Mouse (Mus musculus) neural tube, embryonic 15.5 days (tissue): ENCODE results near the gene Efna1. TPM values are rescaled to one million over a fixed set of nuclear protein-coding genes. Genes with fewer than 3 reads are reported as not detected.

ENCODE experiments used
- ATAC-seq: fragments of 200-750 bp; cut with Nextera tagmentation; 2 replicates; pipeline ENCODE4 v1.8.0; 2017; ENCODE audit warnings: mild to moderate bottlenecking, moderate TSS enrichment, moderate library complexity; ENCODE audit not compliant: low FRiP score
- H3K27ac ChIP-seq: fragments of 300-500 bp; sonication (generic); replicated peaks from 2 replicates; pipeline ENCODE4 v1.5.1; 2015; ENCODE audit warnings: mild to moderate bottlenecking, inconsistent platforms
- H3K27me3 ChIP-seq: fragments of 300-500 bp; sonication (generic); replicated peaks from 2 replicates; pipeline ENCODE4 v1.6.1; 2015; ENCODE audit warnings: inconsistent platforms
- H3K36me3 ChIP-seq: fragments of 300-500 bp; sonication (generic); 2 replicates; pipeline ENCODE4 v1.6.1; 2015; ENCODE audit warnings: inconsistent platforms
- H3K4me1 ChIP-seq: fragments of 300-500 bp; sonication (generic); 2 replicates; pipeline ENCODE4 v1.6.1; 2015; ENCODE audit warnings: inconsistent platforms
- H3K4me2 ChIP-seq: fragments of 300-500 bp; sonication (generic); 2 replicates; pipeline ENCODE4 v1.6.1; 2015; ENCODE audit warnings: inconsistent platforms, mild to moderate bottlenecking, moderate library complexity
- H3K4me3 ChIP-seq: fragments of 300-500 bp; sonication (generic); replicated peaks from 2 replicates; pipeline ENCODE4 v1.5.1; 2015; ENCODE audit warnings: mild to moderate bottlenecking, inconsistent platforms
- H3K9ac ChIP-seq: fragments of 300-500 bp; sonication (generic); replicated peaks from 2 replicates; pipeline ENCODE4 v1.6.1; 2015; ENCODE audit warnings: mild to moderate bottlenecking, inconsistent platforms
- H3K9me3 ChIP-seq: fragments of 300-500 bp; sonication (generic); replicated peaks from 2 replicates; pipeline ENCODE4 v1.6.1; 2016; ENCODE audit warnings: inconsistent platforms
- WGBS: fragments of 180-500 bp; shearing (Covaris S2); methylation state at CpG from one replicate; pipeline ENCODE4 v1.1.7; 2015; ENCODE audit warnings: mixed read lengths; 5-methylcytosine and 5-hydroxymethylcytosine counted together
- microRNA counts: library from miRNA; unstranded; fragments of <30 nt; microRNA quantifications from one replicate; lab custom pipeline; 2016
- microRNA-seq: library from miRNA; unstranded; fragments of <30 nt; microRNA quantifications from one replicate; pipeline ENCODE4, GENCODE M21; 2017
- polyA plus RNA-seq: library from polyadenylated mRNA; unstranded; fragments of >200 nt; fragmentation: Nextera tagmentation; extraction: Ambion mirVana; gene quantifications from 2 replicates; pipeline ENCODE4 v1.2.1, GENCODE M21; 2015

Efna1 gene
- polyA plus RNA-seq, 1 experiment from 2014 or later = 9.7 TPM

GRCm38 (mm10) chr3:89225918-89226317 lies 55.0 kb downstream of the Efna1 start:
- peak; percentile 42 for ATAC-seq
- Histone ChIP-seq H3K9ac (peak overlapping the region; percentile 48), H3K27ac (peak overlapping the region; percentile 80), H3K4me3 (peak overlapping the region; percentile 41), H3K4me2 (peak overlapping the region; percentile 67), H3K9me3 (no peaks in the 10 kb centered on the region), H3K36me3 (no peaks in the 10 kb centered on the region), H3K27me3 (no peaks in the 10 kb centered on the region), H3K4me1 (peaks cover 54% of the 10 kb centered on the region)
- WGBS = 9% methylated on average over 4 of the region's 4 CpGs

- Histone ChIP-seq H3K4me1 (peaks cover 54% of the 10 kb centered on the region), H3K27ac (peak overlapping the region; percentile 80), H3K9me3 (no peaks in the 10 kb centered on the region), H3K4me3 (peak overlapping the region; percentile 41), H3K4me2 (peak overlapping the region; percentile 67), H3K27me3 (no peaks in the 10 kb centered on the region), H3K9ac (peak overlapping the region; percentile 48), H3K36me3 (no peaks in the 10 kb centered on the region)
- WGBS = 20% methylated on average over 12 of the region's 12 CpGs
- ATAC-seq = no peak
These were observed 55.6 kb downstream of the Efna1 start for GRCm38 (mm10) chr3:89225321-89225815.

GRCm38 (mm10) chr3:89224796-89225195 lies 56.1 kb downstream of the Efna1 start:
- 45% methylated on average over 11 of the region's 11 CpGs for WGBS
- Histone ChIP-seq H3K27ac (peak overlapping the region; percentile 80), H3K4me3 (peak overlapping the region; percentile 41), H3K27me3 (no peaks in the 10 kb centered on the region), H3K9me3 (no peaks in the 10 kb centered on the region), H3K9ac (peak overlapping the region; percentile 48), H3K4me2 (peak overlapping the region; percentile 67), H3K36me3 (no peaks in the 10 kb centered on the region), H3K4me1 (peaks cover 54% of the 10 kb centered on the region)
- ATAC-seq = no peak

MicroRNAs within 50 kb of the gene (microRNA counts, 519-probe panel; counts per million panel counts)
- microRNA mmu-miR-92b (lab: Ali Mortazavi, UCI) = 2,374 counts per million, percentile 54 among the panel's probes with 10 or more counts

Small RNA genes within 50 kb of the gene (microRNA-seq; reads per million reads assigned to microRNA genes)
- 2,052 reads per million, percentile 85 among the genes with 10 or more reads in this experiment for gene Mir92b

Other genes with a start within 250 kb of the Efna1 start
- gene Rusc1, start 187.8 kb downstream of the Efna1 start, polyA plus RNA-seq = 93.2 and 114 TPM in 2 replicates
- gene Gm43738, start 180.0 kb downstream of the Efna1 start, polyA plus RNA-seq = not detected in 2 replicates
- gene Fdps, start 179.2 kb downstream of the Efna1 start, polyA plus RNA-seq = 437 and 499 TPM in 2 replicates
- gene Pklr, start 145.0 kb downstream of the Efna1 start, polyA plus RNA-seq = 0.06 and 1.4 TPM in 2 replicates
- 44.8 and 59.3 TPM in 2 replicates for gene Hcn3, start 120.9 kb downstream of the Efna1 start, polyA plus RNA-seq
- 20.2 and 22.5 TPM in 2 replicates for gene Clk2, start 116.3 kb downstream of the Efna1 start, polyA plus RNA-seq
- 163 and 168 TPM in 2 replicates for gene Scamp3, start 103.7 kb downstream of the Efna1 start, polyA plus RNA-seq
- gene Fam189b, start 98.0 kb downstream of the Efna1 start, polyA plus RNA-seq = 41.4 and 47.2 TPM in 2 replicates
- gene Gba, start 78.2 kb downstream of the Efna1 start, polyA plus RNA-seq = 45.5 and 47.9 TPM in 2 replicates
- 38.6 and 48.2 TPM in 2 replicates for gene Thbs3, start 66.0 kb downstream of the Efna1 start, polyA plus RNA-seq
- 159 and 171 TPM in 2 replicates for gene Mtx1, start 54.1 kb downstream of the Efna1 start, polyA plus RNA-seq
- gene Muc1, start 52.1 kb downstream of the Efna1 start, polyA plus RNA-seq = 0.56 and 0.79 TPM in 2 replicates
- 221 and 222 TPM in 2 replicates for gene Krtcap2, start 35.2 kb downstream of the Efna1 start, polyA plus RNA-seq
- gene Trim46, start 34.8 kb downstream of the Efna1 start, polyA plus RNA-seq = 63.0 and 76.6 TPM in 2 replicates
- gene Dpm3, start 21.8 kb downstream of the Efna1 start, polyA plus RNA-seq = 85.0 and 95.8 TPM in 2 replicates
- 40.9 and 49.3 TPM in 2 replicates for gene Slc50a1, start 10.6 kb downstream of the Efna1 start, polyA plus RNA-seq
- gene Efna3, start 41.8 kb upstream of the Efna1 start, polyA plus RNA-seq = 95.8 and 107 TPM in 2 replicates
- gene Efna4, start 56.9 kb upstream of the Efna1 start, polyA plus RNA-seq = 3.0 and 5.9 TPM in 2 replicates
- 69.9 and 71.9 TPM in 2 replicates for gene Adam15, start 68.9 kb upstream of the Efna1 start, polyA plus RNA-seq
- 0.18 and 0.26 TPM in 2 replicates for gene Dcst2, start 80.8 kb upstream of the Efna1 start, polyA plus RNA-seq
- gene Dcst1, start 84.1 kb upstream of the Efna1 start, polyA plus RNA-seq = 0.86 and 1.2 TPM in 2 replicates
- gene Zbtb7b, start 113.6 kb upstream of the Efna1 start, polyA plus RNA-seq = 0.73 and 1.5 TPM in 2 replicates
- 0.18 and 2.1 TPM in 2 replicates for gene Lenep, start 121.7 kb upstream of the Efna1 start, polyA plus RNA-seq
- gene Flad1, start 130.7 kb upstream of the Efna1 start, polyA plus RNA-seq = 32.7 and 33.1 TPM in 2 replicates
- 79.3 and 153 TPM in 2 replicates for gene Cks1b, start 137.2 kb upstream of the Efna1 start, polyA plus RNA-seq
- gene Shc1, start 137.3 kb upstream of the Efna1 start, polyA plus RNA-seq = 22.0 and 35.3 TPM in 2 replicates
- 38.8 and 41.1 TPM in 2 replicates for gene Pygo2, start 149.1 kb upstream of the Efna1 start, polyA plus RNA-seq
- 16.1 and 23.2 TPM in 2 replicates for gene Pbxip1, start 155.6 kb upstream of the Efna1 start, polyA plus RNA-seq
- gene Pmvk, start 173.4 kb upstream of the Efna1 start, polyA plus RNA-seq = 123 and 142 TPM in 2 replicates
- gene Kcnn3, start 239.0 kb upstream of the Efna1 start, polyA plus RNA-seq = 8.5 and 12.1 TPM in 2 replicates